Mouse (Mus musculus) lung, embryonic 15.5 days (tissue): ENCODE measurements around the gene Msl2. TPM values are rescaled to one million over a fixed set of nuclear protein-coding genes. Genes with fewer than 3 reads are reported as not detected.

Experiments
- ATAC-seq: fragments of 200-750 bp; cut with Nextera tagmentation; 2 replicates; pipeline ENCODE4 v1.8.0; 2017; ENCODE audit warnings: moderate number of reproducible peaks, borderline replicate concordance; ENCODE audit not compliant: low FRiP score, low TSS enrichment; ENCODE audit errors: extremely low read depth
- H3K27ac ChIP-seq: fragments of 300-500 bp; sonication (generic); 2 replicates; pipeline ENCODE4 v1.5.1; 2015; ENCODE audit warnings: moderate library complexity, mild to moderate bottlenecking, inconsistent platforms
- H3K27me3 ChIP-seq: fragments of 300-500 bp; sonication (generic); 2 replicates; pipeline ENCODE4 v1.6.1; 2015; ENCODE audit warnings: inconsistent platforms
- H3K36me3 ChIP-seq: fragments of 300-500 bp; sonication (generic); 2 replicates; pipeline ENCODE4 v1.6.1; 2015; ENCODE audit warnings: inconsistent platforms
- H3K4me1 ChIP-seq: fragments of 300-500 bp; sonication (generic); 2 replicates; pipeline ENCODE4 v1.6.1; 2015; ENCODE audit warnings: inconsistent platforms
- H3K4me2 ChIP-seq: fragments of 300-500 bp; sonication (generic); 2 replicates; pipeline ENCODE4 v1.6.1; 2015; ENCODE audit warnings: inconsistent platforms, mild to moderate bottlenecking, moderate library complexity
- H3K4me3 ChIP-seq: fragments of 300-500 bp; sonication (generic); 2 replicates; pipeline ENCODE4 v1.5.1; 2015; ENCODE audit warnings: mild to moderate bottlenecking, inconsistent platforms
- H3K9ac ChIP-seq: fragments of 300-500 bp; sonication (generic); 2 replicates; pipeline ENCODE4 v1.6.1; 2015; ENCODE audit warnings: inconsistent platforms
- H3K9me3 ChIP-seq: fragments of 300-500 bp; sonication (generic); 2 replicates; pipeline ENCODE4 v1.6.1; 2016; ENCODE audit warnings: inconsistent platforms
- WGBS: fragments of 180-500 bp; shearing (Covaris S2); methylation state at CpG from one replicate; pipeline ENCODE4 v1.1.7; 2015; 5-methylcytosine and 5-hydroxymethylcytosine counted together
- polyA plus RNA-seq: library from polyadenylated mRNA; unstranded; fragments of >200 nt; fragmentation: Nextera tagmentation; extraction: Ambion mirVana; gene quantifications from 2 replicates; pipeline ENCODE4 v1.2.1, GENCODE M21; 2015

The Msl2 gene
- polyA plus RNA-seq, 1 experiment from 2014 or later = 6.8 TPM

DNA sequence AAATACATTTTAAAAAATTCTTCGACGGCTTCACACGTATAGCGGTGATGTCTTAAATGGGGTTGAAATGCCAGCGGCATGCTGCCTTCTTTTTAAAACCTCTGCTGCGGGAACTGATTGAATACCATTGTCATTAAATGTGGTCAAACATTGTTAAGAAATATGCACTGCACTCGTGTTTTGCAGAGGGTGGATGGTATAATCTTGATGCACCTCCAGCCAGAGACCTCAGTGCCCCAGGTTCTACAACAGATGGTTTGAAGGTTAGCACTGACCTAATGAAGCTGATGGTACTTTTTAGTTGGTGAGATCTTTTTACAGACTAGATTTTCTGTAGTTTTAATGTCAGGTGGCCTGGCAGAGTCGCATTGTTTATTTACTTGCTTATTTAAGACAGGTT, 1.8 kb downstream of the Msl2 start:
- WGBS = under 1% methylated on average over 8 of the region's 8 CpGs
- H3K27ac ChIP-seq = 0 out of 2 replicates have a peak overlapping the region, but pooled peaks have one; percentile 1

DNA sequence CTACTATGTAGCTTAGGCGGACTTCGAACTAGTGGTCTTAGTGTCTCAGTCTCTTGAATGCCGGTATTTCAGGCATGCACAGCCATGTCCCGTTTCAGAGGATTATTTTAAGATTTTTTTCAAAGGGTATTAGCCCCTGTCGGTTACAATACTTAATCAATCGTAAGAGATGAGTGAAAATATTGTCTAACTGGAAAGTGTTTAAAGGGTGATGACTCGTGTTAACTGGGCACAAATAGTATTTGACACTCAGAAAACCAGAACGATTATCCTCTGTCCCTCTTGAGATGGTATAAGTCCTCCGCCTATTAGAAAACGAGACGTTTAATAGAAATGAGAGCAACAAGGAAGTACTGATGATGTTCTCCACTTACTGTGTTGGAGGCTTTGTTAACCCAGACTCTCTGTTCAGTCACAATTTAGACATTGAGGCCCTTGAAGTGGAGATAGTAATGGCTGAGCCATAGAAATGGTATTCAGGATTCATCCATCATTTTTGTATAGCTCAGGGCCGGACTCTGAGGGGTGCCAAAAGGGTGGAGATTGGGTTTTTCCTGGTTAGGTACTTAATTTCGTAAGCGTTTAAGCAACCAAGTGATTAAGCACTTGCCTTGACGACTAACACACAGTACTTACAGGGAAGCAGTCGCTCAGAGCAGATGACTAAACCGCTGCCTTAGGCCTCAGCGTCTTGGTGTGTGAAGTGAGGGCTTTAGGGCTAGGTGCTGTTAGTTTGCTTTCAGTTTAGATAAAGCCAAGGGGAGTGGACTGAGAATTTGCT, 2.4 kb downstream of the Msl2 start:
- Histone ChIP-seq H3K27me3 (no peaks in the 10 kb centered on the region), H3K9ac (peak overlapping the region; percentile 98), H3K4me1 (peaks cover 33% of the 10 kb centered on the region), H3K27ac (0 out of 2 replicates have a peak overlapping the region, but pooled peaks have one; percentile 27), H3K4me2 (peak overlapping the region; percentile 65), H3K36me3 (no peaks in the 10 kb centered on the region), H3K4me3 (peak overlapping the region; percentile 73), H3K9me3 (no peaks in the 10 kb centered on the region)
- ATAC-seq = no peak
- WGBS = under 1% methylated on average over 18 of the region's 18 CpGs

More for the DNA sequence above, 1.8 kb downstream of the Msl2 start:
- H3K36me3 ChIP-seq = no peaks in the 10 kb centered on the region
- no peaks in the 10 kb centered on the region for H3K27me3 ChIP-seq
- no peaks in the 10 kb centered on the region for H3K9me3 ChIP-seq
- peak overlapping the region; percentile 65 for H3K4me2 ChIP-seq
- peaks cover 33% of the 10 kb centered on the region for H3K4me1 ChIP-seq
- peak overlapping the region; percentile 73 for H3K4me3 ChIP-seq
- H3K9ac ChIP-seq = peak overlapping the region; percentile 98
- no peak for ATAC-seq

- Histone ChIP-seq H3K4me3 (peak overlapping the region; percentile 73), H3K4me1 (peaks cover 40% of the 10 kb centered on the region), H3K9ac (peak overlapping the region; percentile 98), H3K36me3 (no peaks in the 10 kb centered on the region), H3K4me2 (peak overlapping the region; percentile 65), H3K9me3 (no peaks in the 10 kb centered on the region), H3K27ac (no peak overlapping the region), H3K27me3 (no peaks in the 10 kb centered on the region)
- no peak for ATAC-seq
These were observed 3.6 kb downstream of the Msl2 start for GRCm38 (mm10) chr9:101077486-101077885.

- peak overlapping the region; percentile 65 for H3K4me2 ChIP-seq
- no peak for ATAC-seq
- H3K36me3 ChIP-seq = no peaks in the 10 kb centered on the region
- peak overlapping the region; percentile 27 for H3K4me3 ChIP-seq
- no peaks in the 10 kb centered on the region for H3K27me3 ChIP-seq
- H3K9me3 ChIP-seq = no peaks in the 10 kb centered on the region
- no peak overlapping the region for H3K27ac ChIP-seq
- 74% methylated on average over 4 of the region's 4 CpGs for WGBS
- H3K4me1 ChIP-seq = peaks cover 37% of the 10 kb centered on the region
- no peak overlapping the region; the same call in 1 of the 2 replicates for H3K9ac ChIP-seq
These were observed 4.7 kb downstream of the Msl2 start for GRCm38 (mm10) chr9:101078579-101078978.

DNA sequence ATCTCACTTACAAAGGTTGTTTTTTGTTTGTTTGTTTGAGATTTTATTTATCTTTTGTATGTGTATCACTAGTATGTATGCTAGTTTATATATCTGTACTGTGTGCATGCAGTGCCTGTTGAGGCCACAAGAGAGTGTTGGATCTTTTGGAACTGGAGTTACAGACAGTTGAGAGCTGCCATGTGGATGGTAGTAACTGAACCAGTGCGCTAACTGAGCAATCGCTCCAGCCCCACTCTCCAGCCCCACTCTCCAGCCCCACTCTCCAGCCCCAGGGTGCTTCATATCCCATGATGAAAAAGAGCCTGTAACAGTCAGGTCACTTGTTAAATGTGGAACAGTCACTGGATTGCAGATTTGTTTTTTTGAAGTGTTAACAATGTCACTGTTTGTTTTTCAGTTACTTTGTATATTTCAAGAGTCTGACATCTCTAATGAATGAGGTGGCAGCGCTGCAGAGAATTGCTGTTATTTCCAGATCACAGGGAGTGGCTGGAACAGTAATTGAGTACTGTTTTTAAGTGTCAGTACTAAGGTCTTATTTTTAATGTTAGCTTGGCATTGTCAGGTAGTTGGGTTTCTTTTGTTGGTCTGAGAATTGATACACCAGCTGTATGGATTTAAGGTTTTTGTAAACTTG, 6.3 kb downstream of the Msl2 start:
- Histone ChIP-seq H3K4me2 (peak overlapping the region; percentile 65; the same call in 1 of the 2 replicates), H3K4me3 (no peak overlapping the region), H3K27ac (no peak overlapping the region), H3K36me3 (no peaks in the 10 kb centered on the region), H3K9me3 (no peaks in the 10 kb centered on the region), H3K4me1 (peaks cover 37% of the 10 kb centered on the region), H3K9ac (no peak overlapping the region), H3K27me3 (no peaks in the 10 kb centered on the region)
- WGBS = 21% methylated on average over 3 of the region's 3 CpGs
- ATAC-seq = no peak

DNA sequence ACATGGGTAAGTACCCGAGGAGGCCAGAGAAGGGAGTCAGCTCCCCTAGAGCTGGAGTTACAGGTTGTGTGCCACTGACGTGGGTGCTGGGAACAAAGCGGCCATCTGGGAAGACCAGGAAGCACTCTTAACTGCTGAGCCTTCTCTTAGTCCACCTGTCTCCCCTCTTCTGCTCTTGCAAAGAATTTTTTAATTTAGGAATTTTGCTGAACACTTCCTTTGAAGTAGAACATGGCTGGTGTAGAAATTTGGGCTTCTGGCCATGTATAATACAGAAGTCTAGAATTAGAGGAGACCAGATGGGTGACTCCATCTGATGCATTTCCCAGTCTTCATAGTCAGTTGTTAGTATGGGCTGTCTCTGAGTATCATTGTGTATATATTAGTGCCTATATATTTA, 9.8 kb downstream of the Msl2 start:
- no peak overlapping the region for H3K4me2 ChIP-seq
- no peak overlapping the region for H3K9ac ChIP-seq
- no peak for ATAC-seq
- H3K9me3 ChIP-seq = no peaks in the 10 kb centered on the region
- no peak overlapping the region for H3K4me3 ChIP-seq
- no peak overlapping the region for H3K27ac ChIP-seq
- no peaks in the 10 kb centered on the region for H3K36me3 ChIP-seq
- WGBS = 80% methylated on average over 3 of the region's 3 CpGs
- H3K27me3 ChIP-seq = no peaks in the 10 kb centered on the region
- peaks cover 25% of the 10 kb centered on the region for H3K4me1 ChIP-seq

GRCm38 (mm10) chr9:101095425-101095824, 21.5 kb downstream of the Msl2 start:
- H3K36me3 ChIP-seq = peaks cover 8% of the 10 kb centered on the region
- no peak for ATAC-seq

GRCm38 (mm10) chr9:101096461-101096860, 22.6 kb downstream of the Msl2 start:
- Histone ChIP-seq H3K36me3 (peaks cover 13% of the 10 kb centered on the region), H3K4me2 (no peak overlapping the region), H3K27me3 (no peaks in the 10 kb centered on the region), H3K27ac (no peak overlapping the region), H3K4me3 (no peak overlapping the region), H3K9ac (no peak overlapping the region), H3K4me1 (no peaks in the 10 kb centered on the region), H3K9me3 (no peaks in the 10 kb centered on the region)
- 89% methylated on average over 3 of the region's 3 CpGs for WGBS
- no peak for ATAC-seq

More at GRCm38 (mm10) chr9:101095425-101095824, 21.5 kb downstream of the Msl2 start:
- Histone ChIP-seq H3K27ac (no peak overlapping the region), H3K4me2 (no peak overlapping the region), H3K27me3 (no peaks in the 10 kb centered on the region), H3K9ac (no peak overlapping the region), H3K9me3 (no peaks in the 10 kb centered on the region), H3K4me3 (no peak overlapping the region), H3K4me1 (no peaks in the 10 kb centered on the region)
- WGBS = 93% methylated on average over 4 of the region's 4 CpGs

GRCm38 (mm10) chr9:101097542-101097941, 23.6 kb downstream of the Msl2 start:
- Histone ChIP-seq H3K9ac (no peak overlapping the region), H3K4me1 (no peaks in the 10 kb centered on the region), H3K27ac (no peak overlapping the region), H3K4me3 (no peak overlapping the region), H3K27me3 (no peaks in the 10 kb centered on the region), H3K4me2 (no peak overlapping the region), H3K36me3 (peaks cover 17% of the 10 kb centered on the region), H3K9me3 (no peaks in the 10 kb centered on the region)
- ATAC-seq = no peak
- WGBS = 73% methylated on average over 1 of the region's 1 CpGs

DNA sequence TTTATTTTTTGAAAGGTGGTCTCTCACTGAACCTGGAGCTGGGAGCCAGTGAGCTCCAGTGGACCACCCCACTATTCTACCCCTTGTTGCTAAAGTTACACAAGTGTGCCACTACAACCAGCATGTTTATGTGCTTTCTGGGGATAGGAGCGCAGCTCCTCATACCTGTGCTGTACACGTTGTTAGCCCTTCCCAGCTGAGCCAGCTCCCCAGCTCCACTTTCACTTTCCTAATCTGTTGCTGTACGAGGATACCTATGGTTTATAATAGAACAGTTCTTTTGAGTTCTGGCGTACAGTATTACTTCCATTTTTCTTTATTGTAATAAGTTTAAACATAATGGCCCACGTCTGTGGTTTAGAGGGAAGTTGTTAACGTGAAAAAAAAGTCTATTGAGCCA, 25.5 kb downstream of the Msl2 start:
- 75% methylated on average over 6 of the region's 6 CpGs for WGBS
- Histone ChIP-seq H3K9me3 (no peaks in the 10 kb centered on the region), H3K9ac (no peak overlapping the region), H3K27me3 (no peaks in the 10 kb centered on the region), H3K4me2 (no peak overlapping the region), H3K36me3 (peaks cover 17% of the 10 kb centered on the region), H3K4me3 (no peak overlapping the region), H3K4me1 (no peaks in the 10 kb centered on the region), H3K27ac (no peak overlapping the region)
- no peak for ATAC-seq

GRCm38 (mm10) chr9:101100163-101100562, 26.3 kb downstream of the Msl2 start:
- ATAC-seq = no peak
- WGBS = 72% methylated on average over 3 of the region's 3 CpGs
- no peaks in the 10 kb centered on the region for H3K4me1 ChIP-seq
- H3K27ac ChIP-seq = no peak overlapping the region
- H3K27me3 ChIP-seq = no peaks in the 10 kb centered on the region
- H3K4me2 ChIP-seq = no peak overlapping the region
- H3K4me3 ChIP-seq = no peak overlapping the region
- H3K9ac ChIP-seq = no peak overlapping the region
- H3K9me3 ChIP-seq = no peaks in the 10 kb centered on the region
- peaks cover 22% of the 10 kb centered on the region for H3K36me3 ChIP-seq

GRCm38 (mm10) chr9:101101547-101101946, 27.6 kb downstream of the Msl2 start:
- H3K9ac ChIP-seq = no peak overlapping the region
- peaks cover 24% of the 10 kb centered on the region for H3K36me3 ChIP-seq
- no peak overlapping the region for H3K4me3 ChIP-seq
- H3K4me1 ChIP-seq = no peaks in the 10 kb centered on the region
- H3K27me3 ChIP-seq = no peaks in the 10 kb centered on the region
- WGBS = 87% methylated on average over 8 of the region's 8 CpGs
- no peaks in the 10 kb centered on the region for H3K9me3 ChIP-seq
- H3K4me2 ChIP-seq = no peak overlapping the region
- H3K27ac ChIP-seq = no peak overlapping the region
- ATAC-seq = no peak
